Mouse (Mus musculus): Measurements from ENCODE around the gene Zfp579.

Zfp579 gene

DNA sequence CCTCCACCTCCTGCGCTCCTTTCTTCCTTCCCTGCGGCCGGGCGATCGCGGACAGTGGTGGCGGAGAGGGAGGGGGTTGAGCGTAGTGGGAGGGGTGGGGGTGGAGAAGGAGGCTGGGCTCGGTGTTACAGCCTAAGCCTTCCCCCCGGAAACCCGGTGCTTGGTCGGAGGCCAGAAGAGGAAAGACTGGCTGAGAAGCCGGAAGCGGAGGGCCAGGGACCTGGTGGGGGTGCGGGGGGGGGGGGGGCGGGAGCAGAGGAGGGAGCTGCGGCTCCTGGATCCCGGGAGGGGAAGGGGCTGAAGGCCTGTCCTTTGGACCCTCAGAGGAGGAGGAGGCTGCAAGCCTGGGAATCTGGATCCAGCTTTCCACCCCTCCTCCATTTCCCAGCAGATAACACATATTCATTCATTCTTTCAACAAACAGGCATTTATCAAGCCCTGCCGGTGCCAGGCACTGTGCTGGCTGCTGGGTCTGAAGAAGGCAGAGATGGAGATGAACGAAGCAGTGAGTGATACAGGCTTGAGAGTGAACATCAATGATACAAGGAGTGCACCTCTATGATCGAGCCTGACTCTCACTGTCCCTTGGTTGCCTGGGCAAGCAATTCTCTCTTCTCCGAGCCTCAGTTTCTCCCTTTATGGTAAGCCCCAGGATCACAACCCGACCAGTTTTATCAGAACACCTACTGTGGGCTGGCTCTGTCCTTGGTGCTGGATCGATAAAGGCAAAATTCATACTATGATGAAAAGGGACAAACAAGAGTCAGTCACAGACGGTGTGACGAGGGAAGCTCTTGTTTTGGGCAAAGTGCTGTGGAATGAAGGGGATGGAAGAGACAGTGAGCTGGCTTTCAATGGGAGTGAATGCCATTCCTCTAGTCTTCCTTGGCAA is at the start of gene Zfp579:
Gene Zfp579, minus strand, starts transcription at position 156 of the 893 bp plus-strand sequence.
- in situ Hi-C loops (cut with MboI; ENCODE audit: unreplicated experiment in 2 of 2), result loop anchor here in 1 of 2 experiments (5.0 kb wide), 1 partner anchor 34 kb away; the partner anchor contains the start of gene Sbk2

DNA sequence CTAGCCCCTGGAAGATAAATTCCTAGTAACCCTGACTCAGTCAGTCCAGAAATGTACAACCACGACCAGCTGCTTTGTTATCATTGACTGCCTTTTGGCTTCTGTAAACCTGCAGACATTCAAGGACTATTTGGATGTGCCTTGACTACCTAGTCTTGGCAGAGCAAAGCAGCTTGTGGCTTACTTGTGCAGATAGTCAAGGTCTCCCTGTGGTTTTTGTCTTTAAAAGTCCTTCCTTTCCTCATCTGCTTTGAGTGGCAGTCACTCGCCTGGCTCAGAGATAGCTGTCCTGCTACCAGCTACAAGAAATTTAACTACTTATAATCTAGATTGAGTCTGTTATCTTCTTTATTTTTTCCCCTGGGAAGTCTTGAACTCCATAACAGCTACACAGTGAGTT is 49.0 kb upstream of the Zfp579 start:
- in situ Hi-C loops (cut with MboI; ENCODE audit: unreplicated experiment in 2 of 2), result loop anchor here (5.0 to 25.0 kb wide), 3 partner anchors 103 to 1758 kb away; partner anchors contain the start of genes Galp (in 2 of the 2), Myadm (in 1 of the 2) and Prkcg (in 1 of the 2)

DNA sequence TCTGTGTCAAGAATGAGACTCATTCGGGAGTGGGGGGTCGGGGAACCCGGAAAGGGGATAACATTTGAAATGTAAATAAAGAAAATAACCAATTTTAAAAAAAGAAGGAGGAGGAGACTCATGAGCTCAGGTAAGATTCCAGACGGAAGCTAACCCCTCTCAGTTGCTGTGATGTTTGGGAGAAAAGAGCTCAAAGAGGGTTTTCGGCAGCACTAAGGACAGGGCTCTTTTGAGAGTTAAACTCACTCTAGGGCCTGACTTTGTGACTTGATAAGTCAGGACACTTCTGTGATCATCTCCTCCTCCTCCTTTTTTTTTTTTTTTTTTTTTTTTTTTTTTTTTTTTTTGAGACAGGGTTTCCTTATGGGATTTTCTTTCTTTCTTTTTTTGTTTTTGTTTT is 43.0 kb upstream of the Zfp579 start:
- in situ Hi-C loops (cut with MboI; ENCODE audit: unreplicated experiment in 2 of 2), result loop anchor here in 1 of 2 experiments (10.0 to 25.0 kb wide), 2 partner anchors 1116 to 1752 kb away; partner anchors contain the start of genes Myadm, Prkcg and Zfp787

DNA sequence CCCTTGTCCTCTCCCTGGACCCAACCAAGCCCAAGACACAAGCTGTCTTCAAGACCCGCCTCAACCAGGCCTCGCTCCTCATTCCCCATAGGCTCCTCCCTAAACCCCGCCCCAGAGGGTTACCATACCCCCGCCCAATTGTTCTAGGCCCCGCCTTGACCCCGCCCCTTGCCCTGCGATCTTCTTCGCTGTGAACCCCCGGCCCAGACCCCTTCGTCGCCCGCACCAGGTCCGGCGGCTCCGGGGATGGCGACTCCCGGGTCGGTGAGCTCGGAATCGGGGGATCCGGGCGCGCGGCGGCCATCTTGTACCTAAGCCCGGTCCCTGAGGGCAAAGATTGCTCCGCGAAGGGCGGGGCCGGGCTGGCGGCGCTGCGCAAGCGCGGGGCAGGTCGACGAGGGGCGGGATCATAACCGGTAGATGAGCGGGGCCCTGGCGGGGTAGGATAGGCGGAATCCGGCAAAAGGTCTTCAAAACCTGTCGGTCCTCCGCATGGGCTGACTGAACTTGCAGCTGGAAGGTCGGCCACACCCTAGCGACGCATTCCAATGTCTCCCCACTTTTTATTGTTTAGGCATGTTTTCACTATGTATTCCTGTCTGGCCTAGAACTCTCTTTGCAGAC is 42.3 kb upstream of the Zfp579 start, which contains the start of gene Zfp784:
Gene Zfp784, minus strand, starts transcription at position 338 of the 624 bp plus-strand sequence.
- in situ Hi-C loops (cut with MboI; ENCODE audit: unreplicated experiment in 2 of 2), result loop anchor here in 1 of 2 experiments (10.0 to 25.0 kb wide), 2 partner anchors 1117 to 1751 kb away; partner anchors contain the start of genes Myadm, Prkcg and Zfp787

DNA sequence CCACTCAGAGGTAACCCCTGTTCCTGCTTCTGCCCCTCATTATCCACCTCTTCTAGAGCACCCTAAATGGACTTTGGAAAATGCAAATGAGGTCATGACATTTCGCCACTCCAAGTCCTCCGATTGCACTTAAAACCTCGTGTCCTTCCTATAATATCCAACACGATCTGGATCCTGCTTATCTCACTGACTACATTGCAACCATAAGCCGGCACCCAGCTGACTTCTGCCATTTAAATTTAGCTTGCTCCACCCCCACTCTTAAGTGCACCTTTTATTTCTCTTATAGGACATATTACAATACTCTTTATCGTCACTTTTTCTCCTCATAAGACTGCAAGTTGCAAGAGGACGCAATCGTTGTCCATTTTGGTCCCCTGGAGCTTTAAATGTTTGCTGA is 41.5 kb upstream of the Zfp579 start:
- in situ Hi-C loops (cut with MboI; ENCODE audit: unreplicated experiment in 2 of 2), result loop anchor here in 1 of 2 experiments (10.0 to 25.0 kb wide), 2 partner anchors 1117 to 1750 kb away; partner anchors contain the start of genes Myadm, Prkcg and Zfp787

DNA sequence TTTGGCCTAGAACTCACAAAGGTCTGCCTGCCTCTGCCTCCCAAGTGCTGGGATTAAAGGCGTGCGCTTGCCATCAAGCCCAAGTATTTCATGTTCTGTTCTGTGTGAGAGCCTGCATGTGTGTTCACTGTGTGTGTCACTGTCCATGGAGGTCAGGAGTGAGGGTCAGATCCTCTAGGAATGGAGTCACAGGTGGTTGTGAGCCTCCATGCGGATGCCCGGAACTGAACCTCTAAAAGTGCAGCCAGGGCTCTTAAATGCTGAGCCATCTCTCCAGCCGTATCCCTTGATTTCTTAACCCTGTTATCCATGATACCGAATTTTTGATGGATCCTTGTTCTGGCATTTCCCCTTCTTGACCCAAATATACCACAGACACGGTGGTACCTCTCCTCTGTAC is 41.1 kb upstream of the Zfp579 start:
- in situ Hi-C loops (cut with MboI; ENCODE audit: unreplicated experiment in 2 of 2), result loop anchor here in 1 of 2 experiments (10.0 to 25.0 kb wide), 2 partner anchors 1118 to 1750 kb away; partner anchors contain the start of genes Myadm, Prkcg and Zfp787

DNA sequence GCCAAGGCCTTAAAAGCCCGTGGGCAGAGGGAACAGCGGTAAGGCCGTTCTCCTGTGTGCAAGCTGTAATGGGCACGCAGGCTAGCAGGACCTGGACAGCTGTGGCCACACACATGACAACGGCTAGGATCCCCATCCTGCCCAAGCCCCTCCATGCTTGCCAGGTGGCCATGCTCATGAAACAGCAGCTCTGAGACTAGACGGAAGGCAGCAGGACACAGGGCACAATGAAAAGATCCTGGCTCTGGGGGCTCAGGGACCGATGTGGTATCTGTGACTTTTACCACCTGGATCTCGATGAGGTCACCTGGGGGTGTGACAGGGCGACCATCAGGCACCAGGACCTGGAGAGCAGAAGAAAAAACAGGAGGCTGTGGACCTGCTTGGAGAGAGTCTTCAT is 40.2 kb upstream of the Zfp579 start:
- in situ Hi-C loops (cut with MboI; ENCODE audit: unreplicated experiment in 2 of 2), result loop anchor here in 1 of 2 experiments (10.0 to 25.0 kb wide), 2 partner anchors 1119 to 1749 kb away; partner anchors contain the start of genes Myadm, Prkcg and Zfp787

DNA sequence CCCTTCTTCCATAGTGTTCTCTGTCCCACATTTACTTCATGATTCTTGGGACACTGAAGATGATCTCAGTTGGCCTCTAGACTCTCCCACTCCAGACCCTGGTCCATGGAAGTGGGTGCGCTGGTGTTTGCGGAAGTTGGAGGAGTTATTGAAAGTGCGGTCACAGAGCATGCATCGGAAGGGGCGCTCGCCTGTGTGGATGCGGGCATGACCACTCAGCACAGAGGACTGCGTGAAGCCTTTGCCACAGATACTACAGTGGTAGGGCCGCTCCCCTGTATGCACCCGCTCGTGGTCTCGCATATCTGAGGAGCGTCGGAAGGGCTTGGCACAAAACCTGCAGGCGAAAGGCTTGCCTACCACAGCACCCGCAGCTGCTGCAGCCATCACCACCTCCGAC is 39.7 kb upstream of the Zfp579 start:
- in situ Hi-C loops (cut with MboI; ENCODE audit: unreplicated experiment in 2 of 2), result loop anchor here in 1 of 2 experiments (10.0 to 25.0 kb wide), 2 partner anchors 1119 to 1748 kb away; partner anchors contain the start of genes Myadm, Prkcg and Zfp787

DNA sequence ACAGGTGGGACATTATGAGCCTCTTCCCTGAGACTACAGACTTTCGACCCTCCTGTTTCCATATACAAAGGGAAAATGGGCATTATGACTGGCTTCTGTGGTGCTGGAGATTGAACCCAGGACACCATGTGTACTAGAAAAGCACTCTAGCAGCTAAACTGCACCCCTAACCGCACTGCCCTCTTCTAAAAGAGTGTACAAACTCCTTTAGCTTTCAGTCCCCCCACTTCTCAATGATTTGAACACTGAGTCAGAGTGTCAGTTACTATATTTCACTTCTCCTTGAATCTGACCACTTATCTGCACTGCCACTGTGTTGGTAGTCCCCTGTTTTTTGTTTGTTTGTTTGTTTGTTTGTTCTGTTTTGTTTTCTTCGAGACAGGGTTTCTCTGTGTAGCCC is 37.9 kb upstream of the Zfp579 start, which contains the start of gene 4632433K11Rik:
Gene 4632433K11Rik, plus strand, starts transcription at position 301 of the 400 bp plus-strand sequence.
- in situ Hi-C loops (cut with MboI; ENCODE audit: unreplicated experiment in 2 of 2), result loop anchor here in 1 of 2 experiments (10.0 to 25.0 kb wide), 2 partner anchors 1121 to 1747 kb away; partner anchors contain the start of genes Myadm, Prkcg and Zfp787

DNA sequence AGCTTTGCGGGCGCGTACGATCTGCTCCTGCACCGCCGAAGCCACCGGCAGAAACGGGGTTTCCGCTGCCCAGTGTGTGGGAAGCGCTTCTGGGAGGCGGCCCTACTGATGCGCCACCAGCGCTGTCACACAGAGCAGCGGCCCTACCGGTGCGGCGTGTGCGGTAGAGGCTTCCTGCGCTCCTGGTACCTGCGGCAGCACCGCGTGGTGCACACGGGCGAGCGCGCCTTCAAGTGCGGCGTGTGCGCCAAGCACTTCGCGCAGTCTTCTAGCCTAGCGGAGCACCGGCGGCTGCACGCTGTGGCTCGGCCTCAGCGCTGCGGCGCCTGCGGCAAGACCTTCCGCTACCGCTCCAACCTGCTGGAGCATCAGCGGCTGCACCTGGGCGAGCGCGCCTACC is 35.5 kb upstream of the Zfp579 start:
- in situ Hi-C loops (cut with MboI; ENCODE audit: unreplicated experiment in 2 of 2), result loop anchor here in 1 of 2 experiments (10.0 to 25.0 kb wide), 2 partner anchors 1123 to 1744 kb away; partner anchors contain the start of genes Myadm, Prkcg and Zfp787

DNA sequence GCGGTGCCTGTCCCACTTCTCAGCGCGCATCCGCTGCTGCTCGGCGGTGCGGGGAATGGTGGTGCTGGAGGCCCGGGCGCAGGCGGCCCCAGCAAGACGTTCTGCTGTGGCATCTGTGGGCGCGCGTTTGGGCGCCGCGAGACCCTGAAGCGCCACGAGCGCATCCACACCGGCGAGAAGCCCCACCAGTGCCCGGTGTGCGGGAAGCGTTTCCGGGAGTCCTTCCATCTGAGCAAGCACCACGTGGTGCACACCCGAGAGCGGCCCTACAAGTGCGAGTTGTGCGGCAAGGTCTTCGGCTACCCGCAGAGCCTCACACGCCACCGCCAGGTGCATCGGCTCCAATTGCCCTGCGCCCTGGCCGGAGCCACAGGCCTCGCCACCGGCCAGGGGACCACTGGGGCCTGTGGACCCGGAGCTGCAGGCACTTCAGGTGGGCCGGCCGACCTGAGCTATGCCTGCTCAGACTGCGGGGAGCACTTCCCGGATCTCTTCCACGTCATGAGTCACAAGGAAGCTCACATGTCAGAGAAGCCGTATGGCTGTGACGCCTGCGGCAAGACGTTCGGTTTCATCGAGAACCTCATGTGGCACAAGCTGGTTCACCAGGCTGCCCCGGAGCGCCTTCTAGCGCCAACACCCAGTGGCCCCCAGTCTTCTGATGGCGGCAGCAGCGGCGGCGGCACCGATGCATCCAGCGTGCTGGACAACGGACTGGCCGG is 34.8 kb upstream of the Zfp579 start:
- in situ Hi-C loops (cut with MboI; ENCODE audit: unreplicated experiment in 2 of 2), result loop anchor here in 1 of 2 experiments (10.0 to 25.0 kb wide), 2 partner anchors 1124 to 1743 kb away; partner anchors contain the start of genes Myadm, Prkcg and Zfp787

DNA sequence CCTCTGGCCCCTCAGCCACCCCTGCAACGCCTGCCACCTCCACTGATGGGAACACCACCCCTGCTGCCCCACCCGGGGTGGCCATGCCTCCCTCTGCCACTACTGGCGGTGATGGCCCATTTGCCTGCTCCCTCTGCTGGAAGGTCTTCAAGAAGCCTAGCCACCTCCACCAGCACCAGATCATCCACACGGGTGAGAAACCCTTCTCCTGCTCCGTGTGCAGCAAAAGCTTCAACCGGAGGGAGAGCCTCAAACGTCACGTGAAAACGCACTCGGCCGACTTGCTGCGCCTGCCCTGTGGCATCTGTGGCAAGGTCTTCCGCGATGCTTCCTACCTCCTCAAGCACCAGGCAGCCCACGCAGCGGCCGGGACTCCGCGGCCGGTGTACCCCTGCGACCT is 34.0 kb upstream of the Zfp579 start:
- in situ Hi-C loops (cut with MboI; ENCODE audit: unreplicated experiment in 2 of 2), result loop anchor here (10.0 to 25.0 kb wide), 3 partner anchors 225 to 1743 kb away; partner anchors contain the start of genes Myadm (in 1 of the 2), Prkcg (in 1 of the 2) and Zfp787 (in 1 of the 2)

DNA sequence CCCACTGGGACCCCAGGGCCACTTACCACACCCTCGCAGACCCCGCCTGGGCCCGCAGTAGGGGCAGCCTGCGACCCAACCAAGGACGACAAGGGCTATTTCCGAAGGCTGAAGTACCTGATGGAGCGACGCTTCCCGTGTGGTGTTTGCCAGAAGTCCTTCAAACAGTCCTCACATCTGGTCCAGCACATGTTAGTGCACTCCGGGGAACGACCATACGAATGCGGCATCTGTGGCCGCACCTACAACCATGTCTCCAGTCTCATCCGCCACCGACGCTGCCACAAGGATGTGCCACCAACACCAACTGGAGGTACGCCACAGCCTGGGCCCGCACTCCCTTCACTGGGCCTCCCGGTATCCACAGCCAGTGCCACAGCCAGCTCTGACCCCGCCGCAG is 33.6 kb upstream of the Zfp579 start:
- in situ Hi-C loops (cut with MboI; ENCODE audit: unreplicated experiment in 2 of 2), result loop anchor here (10.0 to 25.0 kb wide), 2 partner anchors 225 to 1742 kb away; partner anchors contain the start of genes Myadm (in 1 of the 2) and Prkcg (in 1 of the 2)

DNA sequence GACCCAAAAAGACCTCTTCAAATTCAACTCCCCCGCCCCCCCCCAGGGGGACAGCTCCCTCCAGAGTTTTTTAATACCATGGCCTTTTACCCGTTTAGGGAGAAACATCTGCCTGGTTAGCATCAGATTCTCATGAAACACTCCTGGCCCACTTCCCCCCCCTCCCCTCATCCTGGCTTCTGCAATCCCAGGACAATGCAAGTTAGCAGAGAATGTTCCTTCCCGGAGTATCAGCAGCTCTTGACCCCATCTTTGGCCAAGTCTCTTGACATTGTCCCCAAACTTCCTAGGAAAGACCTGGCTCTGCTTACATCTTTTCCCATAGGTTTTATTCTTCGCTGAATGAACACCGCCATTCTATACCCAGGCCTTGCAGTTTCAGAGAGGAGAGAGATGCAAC is 25.2 kb upstream of the Zfp579 start:
- in situ Hi-C loops (cut with MboI; ENCODE audit: unreplicated experiment in 2 of 2), result loop anchor here in 1 of 2 experiments (10.0 kb wide), 1 partner anchor 216 kb away; no protein-coding TSS in a partner anchor

DNA sequence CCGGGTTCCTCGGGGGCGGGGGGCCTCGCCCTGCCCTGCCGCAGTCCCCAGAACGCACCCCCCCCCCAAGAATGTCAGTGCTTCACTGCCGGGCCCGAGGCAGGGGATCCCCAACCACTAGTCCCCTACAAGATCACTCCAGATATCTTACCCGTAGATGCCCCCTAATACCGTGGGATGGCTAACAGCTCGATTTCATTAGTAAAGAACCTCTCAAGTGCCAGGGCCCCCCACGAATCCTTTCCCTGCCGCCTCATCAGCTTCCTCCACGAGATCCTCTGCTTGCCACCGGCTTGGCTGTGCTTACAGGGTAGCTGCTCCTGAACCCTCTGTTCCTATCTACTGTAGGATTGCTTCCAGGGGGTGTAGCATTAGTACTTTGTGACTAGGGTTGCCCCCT is 24.7 kb upstream of the Zfp579 start:
- in situ Hi-C loops (cut with MboI; ENCODE audit: unreplicated experiment in 2 of 2), result loop anchor here in 1 of 2 experiments (10.0 kb wide), 1 partner anchor 216 kb away; no protein-coding TSS in a partner anchor

DNA sequence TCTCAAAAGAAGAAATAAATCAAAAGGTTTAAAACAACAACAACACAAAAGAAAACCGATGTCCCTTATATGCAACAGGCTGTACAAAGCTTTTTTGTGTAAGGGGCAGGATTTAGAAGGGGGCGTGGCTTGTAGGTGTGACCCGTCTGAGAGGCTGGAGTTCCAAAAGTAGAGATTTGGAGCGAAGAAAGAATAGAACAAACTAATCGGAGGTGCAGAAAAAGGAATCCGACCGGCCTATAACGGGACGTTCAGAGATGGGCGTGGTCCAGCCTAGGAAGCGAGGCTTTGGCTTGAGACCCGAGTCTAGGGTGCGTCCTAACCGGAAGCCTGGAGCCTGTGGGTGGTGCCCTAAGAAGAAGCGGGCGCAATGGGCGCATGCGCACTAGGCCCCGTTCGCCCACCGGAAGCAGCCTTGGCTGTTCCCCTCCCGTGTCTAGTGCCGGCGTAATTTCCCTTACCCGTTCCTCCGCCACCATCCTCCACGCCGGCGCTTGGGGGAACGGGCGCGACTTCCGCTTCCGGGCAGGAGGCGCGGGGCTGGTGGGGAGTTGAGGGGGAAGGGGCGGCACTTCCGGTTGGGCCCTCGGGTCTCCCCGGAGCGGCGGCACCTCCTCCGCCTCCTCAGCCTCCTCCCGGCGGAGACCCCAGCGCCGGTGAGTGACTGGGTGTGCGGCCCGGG is 24.2 kb upstream of the Zfp579 start, which contains the start of the genes Zfp865 and Ccdc106:
Gene Zfp865, plus strand, starts transcription at position 377 of the 682 bp plus-strand sequence.
Gene Ccdc106, plus strand, starts transcription at position 554 of the 682 bp plus-strand sequence.
- in situ Hi-C loops (cut with MboI; ENCODE audit: unreplicated experiment in 2 of 2), result loop anchor here in 1 of 2 experiments (10.0 kb wide), 2 partner anchors 215 to 1135 kb away; partner anchors contain the start of gene Zfp787

DNA sequence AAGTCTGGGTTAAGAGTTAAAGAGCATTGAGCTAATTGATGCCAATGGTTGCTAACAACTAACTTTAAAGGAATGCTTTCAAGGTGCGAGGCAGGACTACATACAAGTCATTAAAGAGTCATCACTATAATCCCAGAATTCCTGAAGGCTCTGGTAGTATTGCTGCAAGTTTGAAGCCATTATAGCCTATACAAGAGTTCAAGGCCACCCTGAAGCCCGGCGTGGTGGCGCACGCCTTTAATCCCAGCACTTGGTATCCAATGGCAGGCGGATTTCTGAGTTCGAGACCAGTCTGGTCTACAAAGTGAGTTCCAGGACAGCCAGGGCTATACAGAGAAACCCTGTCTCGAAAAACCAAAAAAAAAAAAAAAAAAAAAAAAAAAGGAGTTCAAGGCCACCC is 23.6 kb upstream of the Zfp579 start:
- in situ Hi-C loops (cut with MboI; ENCODE audit: unreplicated experiment in 2 of 2), result loop anchor here in 1 of 2 experiments (10.0 kb wide), 1 partner anchor 1135 kb away; the partner anchor contains the start of gene Zfp787

DNA sequence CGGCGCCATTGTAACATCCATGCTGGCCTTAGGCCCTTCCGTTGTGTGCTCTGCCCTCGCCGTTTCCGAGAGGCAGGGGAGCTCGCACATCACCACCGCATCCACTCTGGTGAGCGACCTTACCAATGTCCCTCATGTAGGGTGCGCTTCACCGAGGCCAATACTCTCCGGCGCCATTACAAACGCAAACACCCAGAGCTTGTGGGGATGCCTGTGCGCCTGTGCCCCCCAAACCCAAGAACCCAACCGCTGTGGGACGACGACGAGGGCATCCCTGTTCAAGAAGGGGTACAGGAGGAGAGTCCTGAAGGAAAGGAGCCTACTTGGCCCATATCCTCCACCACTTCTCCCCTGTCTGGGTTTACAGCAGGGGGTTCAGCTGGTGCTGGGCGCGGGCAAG is 22.0 kb upstream of the Zfp579 start:
- in situ Hi-C loops (cut with MboI; ENCODE audit: unreplicated experiment in 2 of 2), result loop anchor here in 1 of 2 experiments (10.0 kb wide), 1 partner anchor 1137 kb away; the partner anchor contains the start of gene Zfp787
